Mouse (Mus musculus) lung, postnatal 36 days (tissue): ENCODE measurements around the gene Emilin1.

Experiments used
- DNase-seq: peaks from one replicate; pipeline ENCODE4 v3.0.0; 2022; ENCODE audit warnings: mixed read lengths

Gene Emilin1

DNA sequence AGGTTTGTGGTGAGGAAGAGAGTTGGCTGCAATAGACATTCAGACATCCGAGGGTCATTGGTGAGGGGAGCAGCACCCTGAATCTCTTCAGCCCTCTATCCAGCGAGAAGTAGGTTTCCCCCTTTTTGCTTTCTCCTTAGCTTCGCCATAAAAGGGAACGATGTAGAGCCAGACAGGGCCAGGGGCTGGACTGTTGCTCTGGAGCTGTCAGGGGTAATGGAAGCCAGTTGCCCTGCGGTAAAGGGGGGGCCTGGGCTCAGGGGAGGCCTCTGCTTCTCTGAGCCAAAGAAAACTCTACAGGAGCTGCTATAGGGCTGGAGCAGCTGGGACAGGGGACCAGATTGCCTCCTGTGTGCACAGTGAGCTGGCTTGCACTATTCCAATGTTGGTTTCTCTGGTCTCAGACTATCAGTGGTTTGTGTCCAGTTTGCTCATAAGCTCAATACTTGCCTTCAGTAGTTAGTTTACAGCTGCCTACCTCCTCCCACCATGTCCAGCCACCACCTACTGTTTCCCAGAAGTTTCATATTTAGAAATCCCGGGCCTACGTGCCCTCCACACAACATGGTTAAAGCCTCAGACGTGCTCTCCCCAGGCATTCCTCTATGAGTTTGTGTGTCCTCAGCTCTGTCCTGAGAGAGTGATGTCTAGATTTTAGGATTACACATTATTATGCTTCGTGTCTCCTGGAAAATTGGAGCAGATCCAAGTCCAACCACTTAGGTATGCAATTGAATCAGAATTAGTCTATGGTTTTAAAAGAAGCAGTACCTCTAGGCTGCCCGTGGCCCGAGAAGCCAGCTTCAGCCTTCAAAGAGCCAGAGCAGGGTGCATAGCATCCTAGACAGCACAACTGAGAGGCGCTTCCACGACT lies 4.5 kb upstream of the Emilin1 start:
- DNase-seq = no peak

DNA sequence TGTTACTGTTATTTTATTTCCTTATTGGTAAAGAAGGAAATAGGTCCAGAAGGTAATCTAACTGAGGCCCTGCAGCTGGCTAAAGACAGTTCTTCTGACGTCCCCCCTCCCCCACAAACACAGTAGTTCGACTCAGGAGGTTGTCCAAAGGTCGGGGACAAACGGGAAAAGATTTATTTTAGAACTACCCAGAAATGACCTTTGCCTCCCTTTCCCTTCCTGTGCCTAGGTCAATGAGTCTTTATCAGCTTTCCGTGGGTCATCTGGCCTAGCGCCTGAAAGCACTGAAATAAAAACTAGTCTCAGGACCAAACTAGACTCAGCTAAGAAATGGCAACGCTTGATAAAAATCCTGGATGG lies 3.9 kb upstream of the Emilin1 start:
- DNase-seq = peak; percentile 44

DNA sequence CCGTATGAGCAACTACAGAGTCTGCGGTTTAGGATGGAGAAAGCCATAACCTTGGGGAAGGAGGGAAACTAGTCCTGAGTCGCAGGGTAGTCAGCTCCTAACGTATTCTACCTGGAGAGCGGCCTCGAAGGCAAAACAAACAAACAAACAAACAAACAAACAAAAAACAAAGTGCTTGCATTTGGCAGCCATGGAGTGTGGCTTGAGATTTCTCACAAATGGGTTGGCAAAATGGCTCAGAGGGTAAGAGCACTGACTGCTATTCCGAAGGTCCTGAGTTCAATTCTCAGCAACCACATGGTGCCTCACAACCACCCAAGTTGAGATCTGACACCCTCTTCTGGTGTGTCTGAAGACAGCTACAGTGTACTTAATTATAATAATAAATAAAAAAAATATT lies 3.3 kb upstream of the Emilin1 start:
- no peak for DNase-seq

DNA sequence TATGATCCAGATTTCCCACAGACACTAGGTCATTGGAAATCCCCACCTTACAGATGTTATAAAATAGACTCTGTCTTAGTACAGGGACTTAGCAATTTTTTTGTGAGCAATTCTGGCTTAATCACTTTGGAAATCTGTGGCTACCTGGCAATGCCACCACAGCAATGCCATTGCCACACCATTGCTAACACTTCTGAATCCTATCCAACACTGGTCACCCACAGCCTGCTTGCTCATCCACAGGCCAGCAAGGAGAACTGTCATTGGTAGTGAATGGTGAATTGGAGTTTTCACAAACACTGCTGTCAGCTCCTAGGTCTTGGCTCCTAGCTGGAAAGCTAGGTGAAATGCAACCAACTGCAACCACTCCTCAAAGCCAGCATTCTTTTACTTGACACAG lies 2.7 kb upstream of the Emilin1 start:
- DNase-seq = no peak

DNA sequence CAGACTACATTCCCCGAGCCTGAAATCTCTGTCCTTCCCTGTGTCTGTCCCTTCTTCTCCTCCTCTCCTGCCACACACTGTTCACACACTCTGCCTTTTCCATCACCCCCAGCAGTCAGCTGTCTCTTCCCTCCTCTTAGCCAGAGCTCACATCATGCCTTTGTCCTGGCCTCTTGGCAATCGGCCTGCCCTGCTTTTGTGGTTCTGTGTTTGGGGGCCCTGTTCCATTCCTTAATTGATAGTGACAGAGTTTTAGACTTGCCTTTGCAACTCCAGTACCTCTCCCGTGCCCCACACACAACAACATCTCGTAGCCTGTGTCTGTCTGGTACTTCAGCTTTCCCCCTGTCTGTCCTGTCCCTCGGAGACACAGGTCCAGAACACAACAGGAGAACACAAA lies 1.0 kb upstream of the Emilin1 start:
- no peak for DNase-seq

DNA sequence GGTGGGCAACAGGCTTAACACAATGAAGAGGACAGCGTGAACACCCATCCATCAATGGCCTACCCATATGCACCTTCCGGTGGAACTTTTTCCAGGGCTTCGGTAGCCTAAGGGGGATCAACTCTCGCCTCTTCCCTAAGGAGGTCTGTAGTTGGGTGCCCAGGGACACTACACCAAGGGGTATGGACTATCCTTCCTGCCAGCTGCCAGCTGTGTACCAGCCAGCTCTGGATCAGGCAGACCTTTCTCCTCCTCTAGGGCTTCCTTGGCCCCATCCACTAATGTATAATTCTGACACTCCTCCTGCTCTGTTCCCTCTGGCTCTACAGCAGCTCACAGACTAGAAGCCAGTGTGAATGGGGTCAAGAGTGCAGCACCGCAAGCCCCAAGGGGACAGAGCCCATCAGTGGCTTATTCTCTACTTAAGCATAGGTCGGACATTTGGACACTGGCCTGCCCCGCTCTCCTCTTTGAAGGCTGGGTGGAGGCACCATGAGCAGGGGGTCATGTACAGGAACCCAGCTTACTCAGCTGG lies 966 bp downstream of the Emilin1 start:
- no peak for DNase-seq

DNA sequence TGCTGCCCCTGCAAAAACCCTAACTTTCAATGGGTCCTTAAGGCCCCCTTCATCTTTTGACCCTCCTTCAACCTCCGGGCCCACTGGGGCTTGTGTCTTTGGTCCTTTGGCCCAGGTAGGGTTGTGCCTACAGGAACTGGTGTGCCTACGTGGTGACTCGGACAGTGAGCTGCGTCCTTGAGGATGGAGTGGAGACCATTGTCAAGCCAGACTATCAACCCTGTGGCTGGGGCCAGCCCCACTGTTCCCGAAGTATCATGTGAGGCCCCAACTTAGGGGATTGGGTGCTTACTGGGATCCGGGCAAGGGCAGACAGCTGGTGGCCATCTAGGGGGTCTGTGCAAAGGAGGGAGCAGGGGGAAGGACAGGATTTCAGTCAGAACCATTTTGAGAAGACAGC lies 1.6 kb downstream of the Emilin1 start:
- DNase-seq = no peak

DNA sequence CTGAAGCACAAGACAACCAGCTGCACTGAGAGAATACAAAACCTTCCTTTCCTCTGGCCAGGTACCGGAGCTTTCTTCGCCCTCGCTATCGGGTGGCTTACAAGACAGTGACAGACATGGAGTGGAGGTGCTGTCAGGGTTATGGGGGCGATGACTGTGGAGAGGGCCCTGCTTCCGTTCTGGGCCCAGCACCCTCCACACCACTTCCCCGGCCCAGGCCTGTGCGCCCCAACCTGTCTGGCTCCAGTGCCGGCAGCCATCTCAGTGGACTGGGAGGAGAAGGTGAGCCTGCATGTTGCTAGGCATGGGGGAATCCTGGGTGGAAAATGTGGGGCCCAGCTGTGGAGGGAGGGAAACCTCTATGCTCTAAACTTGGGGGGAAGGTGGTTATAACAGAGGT lies 2.3 kb downstream of the Emilin1 start:
- no peak for DNase-seq

DNA sequence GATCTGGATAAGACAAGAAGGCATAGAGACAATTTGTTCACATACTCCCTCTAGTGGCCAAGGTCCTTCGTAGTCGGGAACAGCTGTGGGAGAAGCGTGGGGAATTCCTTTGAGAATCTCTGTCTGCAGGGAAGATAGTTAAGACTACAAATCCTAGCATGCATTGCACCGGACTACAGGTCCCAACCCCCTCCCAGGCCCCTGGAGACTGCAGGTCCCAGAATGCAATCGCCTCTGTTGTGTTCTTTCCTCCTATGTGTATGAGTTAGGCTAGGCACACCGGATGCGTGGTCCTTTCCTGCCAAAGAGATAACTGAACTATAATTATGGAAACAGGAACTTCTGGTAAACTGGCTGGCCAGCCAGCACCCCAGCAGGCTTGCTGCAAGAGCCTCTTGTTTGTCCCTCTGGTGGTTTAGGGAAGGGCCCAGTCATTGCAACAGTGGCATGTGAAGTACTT lies 2.8 kb downstream of the Emilin1 start:
- DNase-seq = peak; percentile 98

DNA sequence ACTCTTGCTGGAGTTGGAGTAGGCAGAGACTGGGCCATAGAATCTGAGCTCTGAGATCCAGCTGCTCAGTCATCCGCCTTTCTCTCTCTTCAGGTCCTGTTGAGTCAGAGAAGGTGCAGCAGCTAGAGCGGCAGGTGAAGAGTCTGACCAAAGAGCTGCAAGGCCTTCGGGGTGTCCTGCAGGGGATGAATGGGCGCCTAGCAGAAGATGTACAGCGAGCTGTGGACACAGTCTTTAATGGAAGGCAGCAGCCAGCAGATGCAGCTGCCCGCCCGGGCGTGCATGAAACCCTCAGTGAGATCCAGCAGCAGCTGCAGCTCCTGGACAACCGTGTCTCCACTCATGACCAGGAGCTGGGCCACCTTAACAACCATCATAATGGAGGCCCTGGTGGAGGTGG lies 3.6 kb downstream of the Emilin1 start:
- DNase-seq = no peak

DNA sequence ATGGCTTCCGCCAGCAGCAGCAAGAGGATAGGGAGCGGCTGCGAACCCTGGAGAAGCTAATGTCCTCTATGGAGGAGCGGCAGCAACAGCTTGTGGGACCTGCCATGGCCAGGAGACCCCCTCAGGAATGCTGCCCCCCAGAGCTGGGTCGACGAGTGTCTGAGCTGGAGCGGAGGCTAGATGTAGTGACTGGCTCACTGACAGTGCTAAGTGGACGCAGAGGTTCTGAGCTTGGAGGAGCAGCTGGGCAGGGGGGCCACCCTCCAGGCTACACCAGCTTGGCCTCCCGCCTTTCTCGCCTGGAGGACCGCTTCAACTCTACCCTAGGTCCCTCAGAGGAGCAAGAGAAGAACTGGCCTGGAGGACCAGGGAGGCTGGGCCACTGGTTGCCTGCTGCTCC lies 4.1 kb downstream of the Emilin1 start:
- no peak for DNase-seq

DNA sequence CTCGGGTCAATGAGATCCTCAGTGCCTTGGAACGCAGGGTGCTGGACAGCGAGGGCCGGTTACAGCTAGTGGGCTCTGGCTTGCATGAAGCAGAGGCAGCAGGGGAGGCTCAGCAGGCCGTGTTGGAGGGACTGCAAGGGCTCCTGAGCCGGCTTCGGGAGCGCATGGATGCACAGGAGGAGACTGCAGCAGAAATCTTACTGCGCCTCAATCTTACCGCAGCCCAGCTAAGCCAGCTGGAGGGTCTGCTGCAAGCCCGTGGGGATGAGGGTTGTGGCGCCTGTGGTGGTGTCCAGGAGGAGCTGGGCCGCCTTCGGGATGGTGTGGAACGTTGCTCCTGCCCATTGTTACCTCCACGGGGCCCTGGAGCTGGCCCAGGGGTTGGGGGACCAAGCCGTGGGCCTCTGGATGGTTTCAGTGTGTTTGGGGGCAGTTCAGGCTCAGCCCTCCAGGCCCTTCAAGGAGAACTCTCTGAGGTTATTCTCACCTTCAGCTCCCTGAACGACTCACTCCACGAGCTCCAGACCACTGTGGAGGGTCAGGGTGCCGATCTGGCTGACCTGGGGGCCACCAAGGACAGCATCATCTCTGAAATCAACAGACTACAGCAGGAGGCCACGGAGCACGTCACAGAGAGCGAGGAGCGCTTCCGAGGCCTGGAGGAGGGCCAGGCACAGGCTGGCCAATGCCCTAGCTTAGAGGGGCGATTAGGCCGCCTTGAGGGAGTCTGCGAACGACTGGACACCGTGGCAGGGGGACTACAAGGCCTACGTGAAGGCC lies 4.9 kb downstream of the Emilin1 start:
- no peak for DNase-seq

DNA sequence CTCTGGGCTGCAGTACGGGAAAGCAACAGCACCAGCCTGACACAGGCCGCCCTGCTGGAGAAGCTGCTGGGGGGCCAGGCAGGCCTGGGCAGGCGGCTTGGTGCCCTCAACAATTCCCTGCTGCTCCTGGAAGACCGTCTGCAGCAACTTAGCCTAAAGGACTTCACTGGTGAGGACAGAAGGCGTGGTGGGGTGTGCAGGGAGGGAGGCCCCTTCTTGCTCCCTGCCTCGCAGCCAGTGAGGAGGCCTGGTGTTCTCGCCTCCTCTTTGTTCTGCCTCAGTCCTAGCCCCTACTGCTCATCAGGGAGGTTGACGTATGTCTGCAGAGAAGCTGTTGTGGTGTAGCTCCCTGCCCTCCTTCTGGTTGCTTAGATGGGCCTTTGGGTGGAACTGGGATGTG lies 5.5 kb downstream of the Emilin1 start:
- no peak for DNase-seq

DNA sequence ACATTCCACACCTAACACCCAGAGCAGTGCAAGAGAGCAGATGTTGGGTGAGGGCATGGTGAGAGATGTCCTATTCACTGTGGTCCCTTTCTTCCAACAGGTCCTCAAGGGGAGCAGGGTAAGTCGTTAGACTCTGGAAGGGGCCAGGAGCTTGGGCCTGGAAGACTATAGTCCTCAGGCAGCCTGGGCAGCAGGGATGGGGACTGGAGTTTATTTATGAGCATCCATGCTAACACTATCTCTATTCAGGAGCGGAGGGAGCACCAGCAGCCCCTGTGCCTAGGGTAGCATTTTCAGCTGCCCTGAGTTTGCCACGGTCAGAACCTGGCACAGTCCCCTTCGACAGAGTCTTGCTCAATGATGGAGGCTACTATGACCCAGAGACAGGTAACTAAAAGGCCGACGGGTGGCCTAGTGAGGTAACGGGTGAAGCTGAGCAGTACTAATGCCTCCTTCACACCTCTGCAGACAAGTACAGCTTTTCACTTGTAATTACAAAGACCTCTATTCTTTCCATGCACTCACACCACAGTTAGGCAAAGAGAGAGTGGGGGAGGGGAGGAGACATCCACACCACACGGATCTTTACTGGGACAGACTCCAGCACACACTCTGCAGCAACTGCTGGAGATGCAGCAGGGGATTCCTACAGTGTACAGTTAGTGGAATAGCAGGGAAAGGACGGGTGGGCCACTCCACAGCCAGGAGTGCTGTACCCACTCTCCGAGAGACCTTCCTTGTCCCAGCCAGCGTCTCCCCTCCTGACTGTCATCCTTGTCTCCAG lies 6.8 kb downstream of the Emilin1 start:
- no peak for DNase-seq

DNA sequence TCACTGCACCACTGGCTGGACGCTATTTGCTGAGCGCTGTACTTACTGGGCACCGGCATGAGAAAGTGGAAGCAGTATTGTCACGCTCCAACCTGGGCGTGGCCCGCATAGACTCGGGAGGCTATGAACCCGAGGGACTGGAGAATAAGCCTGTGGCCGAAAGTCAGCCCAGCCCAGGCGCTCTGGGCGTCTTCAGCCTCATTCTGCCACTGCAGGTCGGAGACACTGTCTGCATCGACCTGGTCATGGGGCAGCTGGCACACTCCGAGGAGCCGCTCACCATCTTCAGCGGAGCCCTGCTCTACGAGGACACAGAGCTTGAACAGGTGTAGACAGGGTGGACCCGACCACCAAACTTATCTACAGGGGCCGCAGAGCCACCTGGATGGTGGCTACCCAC lies 7.4 kb downstream of the Emilin1 start:
- DNase-seq = peak; percentile 66

DNA sequence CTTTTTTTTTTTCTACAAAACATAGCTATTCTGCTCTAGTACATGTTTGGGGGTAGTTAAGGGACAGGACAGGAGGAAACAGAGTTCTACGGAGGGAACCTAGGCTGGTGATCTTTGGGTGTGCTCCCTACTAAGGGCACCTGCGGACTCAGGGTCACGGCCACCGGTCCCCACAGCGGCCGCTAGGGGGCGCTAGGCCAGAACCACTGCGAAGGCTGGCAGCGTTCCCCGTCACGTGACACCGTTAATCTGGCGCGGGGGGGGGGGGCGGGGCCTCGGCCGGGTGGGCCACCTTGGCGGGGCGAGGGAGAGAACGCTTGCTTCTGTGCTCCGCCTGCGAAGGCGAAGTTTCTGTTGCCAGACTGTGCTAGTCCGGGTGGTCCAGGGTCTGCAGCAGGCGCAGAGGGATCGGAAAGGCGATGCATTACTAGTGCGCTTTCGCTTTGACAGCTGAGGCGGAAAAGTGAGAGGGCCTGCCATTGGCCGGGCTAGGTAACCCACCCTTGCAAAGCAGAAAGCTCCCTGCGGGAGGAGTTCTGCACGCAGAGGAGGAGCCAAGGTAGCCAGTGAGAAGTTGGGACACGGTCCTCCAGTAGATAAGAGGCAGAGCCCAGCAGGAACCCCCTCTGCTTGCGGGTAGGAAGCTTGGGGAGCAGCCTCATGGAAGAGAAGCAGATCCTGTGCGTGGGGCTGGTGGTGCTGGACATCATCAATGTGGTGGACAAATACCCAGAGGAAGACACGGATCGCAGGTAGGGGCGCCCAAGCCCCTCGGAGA lies 8.2 kb downstream of the Emilin1 start, which contains the start of gene Khk:
Khk (plus strand) TSS at position 176 of the 778 bp plus-strand sequence.
- peak; percentile 96 for DNase-seq

DNA sequence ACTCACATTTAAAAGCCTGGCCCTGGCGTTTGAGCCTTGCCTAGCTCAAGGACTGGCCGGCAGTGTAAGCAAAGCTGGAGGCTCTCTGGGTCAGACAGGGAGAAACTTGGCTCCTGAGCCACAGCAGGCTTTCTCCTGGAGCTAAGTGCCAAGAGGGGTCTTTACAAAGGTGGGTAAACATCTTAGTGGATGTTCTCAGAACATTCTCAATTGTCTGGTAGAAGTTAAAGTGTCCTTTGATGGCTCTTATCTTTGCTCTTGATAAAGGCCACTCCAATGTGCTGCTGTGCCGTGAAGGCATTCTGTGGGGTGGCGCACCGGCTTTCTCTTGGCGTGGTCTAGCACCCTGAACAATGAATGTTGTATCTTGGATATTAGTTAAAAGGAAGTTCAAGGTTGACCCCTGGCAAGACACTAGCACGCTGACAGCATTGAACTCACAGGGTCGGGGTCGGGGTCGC lies 9.4 kb downstream of the Emilin1 start:
- DNase-seq = peak; percentile 53

DNA sequence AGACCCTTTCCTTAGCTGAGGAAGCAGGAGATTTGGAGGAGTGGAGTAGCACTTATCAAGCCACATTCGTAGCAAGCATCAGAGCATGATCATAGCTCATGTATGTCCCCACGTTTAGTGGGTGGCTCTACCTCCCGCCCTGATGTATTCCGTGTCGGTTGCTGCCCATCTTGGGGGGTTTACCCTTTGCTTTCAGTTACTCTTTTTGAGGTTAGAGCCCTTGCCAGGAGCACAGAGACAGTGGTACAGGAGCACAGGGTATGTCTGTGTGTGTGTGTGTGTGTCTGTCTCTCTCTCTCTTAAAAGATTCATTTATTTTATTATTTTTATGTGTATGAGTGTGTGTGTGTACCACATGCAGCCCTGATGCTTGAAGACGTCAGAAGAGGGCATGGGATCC lies 9.9 kb downstream of the Emilin1 start:
- DNase-seq = no peak

DNA sequence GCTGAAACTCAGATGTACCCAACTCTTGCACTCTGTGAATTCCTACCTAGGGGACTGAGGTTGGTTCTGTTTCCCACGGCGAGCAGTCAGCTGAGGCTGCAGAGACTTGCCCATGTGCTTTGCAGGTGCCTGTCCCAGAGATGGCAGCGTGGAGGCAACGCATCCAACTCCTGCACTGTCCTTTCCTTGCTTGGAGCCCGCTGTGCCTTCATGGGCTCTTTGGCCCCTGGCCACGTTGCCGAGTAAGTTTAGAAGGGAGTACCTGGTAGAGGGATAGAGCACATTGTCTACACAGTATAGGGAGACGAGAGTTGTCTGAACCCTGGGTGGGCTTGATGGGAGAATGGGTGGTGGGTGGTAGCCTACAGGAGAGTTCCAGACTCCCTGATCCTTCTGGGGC lies 11.4 kb downstream of the Emilin1 start:
- DNase-seq = no peak

DNA sequence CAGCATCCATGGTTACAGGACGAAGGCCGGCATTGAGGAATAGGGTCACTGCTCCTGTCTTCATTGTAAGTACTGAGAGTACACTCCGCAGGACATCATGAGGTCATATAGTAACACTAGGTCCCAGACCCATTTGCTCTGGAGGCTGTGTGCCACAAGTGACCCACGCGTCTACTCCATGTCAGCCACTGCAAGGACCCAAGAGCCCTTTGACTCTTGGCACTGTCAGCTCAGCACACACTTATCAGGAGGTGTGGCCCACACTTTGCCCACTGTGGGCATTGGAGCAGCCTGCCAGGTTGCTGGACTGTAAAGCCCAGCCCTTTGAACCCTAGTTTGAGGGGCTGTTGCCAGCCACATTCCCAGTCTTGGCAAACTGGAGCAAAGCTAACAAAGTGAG lies 12.0 kb downstream of the Emilin1 start:
- peak; percentile 54 for DNase-seq

DNA sequence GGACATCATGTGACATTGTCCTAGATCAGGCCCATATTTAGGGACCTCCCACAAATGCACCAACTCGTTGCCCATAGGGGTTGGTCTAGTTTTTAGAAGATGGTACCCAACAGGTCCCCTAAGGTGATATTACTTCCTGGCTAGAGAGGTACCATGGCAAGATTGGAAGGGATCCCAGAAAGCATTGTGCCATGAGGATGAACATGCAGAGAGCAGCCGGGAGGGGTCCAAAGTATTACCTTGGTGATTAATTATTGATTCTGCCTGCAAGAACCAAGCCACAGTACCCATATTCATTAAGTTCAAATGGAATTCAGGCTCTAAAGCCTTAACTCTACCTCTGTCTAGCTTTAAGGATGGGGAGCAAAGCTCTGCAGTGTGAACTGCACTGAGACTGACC lies 12.9 kb downstream of the Emilin1 start:
- no peak for DNase-seq

DNA sequence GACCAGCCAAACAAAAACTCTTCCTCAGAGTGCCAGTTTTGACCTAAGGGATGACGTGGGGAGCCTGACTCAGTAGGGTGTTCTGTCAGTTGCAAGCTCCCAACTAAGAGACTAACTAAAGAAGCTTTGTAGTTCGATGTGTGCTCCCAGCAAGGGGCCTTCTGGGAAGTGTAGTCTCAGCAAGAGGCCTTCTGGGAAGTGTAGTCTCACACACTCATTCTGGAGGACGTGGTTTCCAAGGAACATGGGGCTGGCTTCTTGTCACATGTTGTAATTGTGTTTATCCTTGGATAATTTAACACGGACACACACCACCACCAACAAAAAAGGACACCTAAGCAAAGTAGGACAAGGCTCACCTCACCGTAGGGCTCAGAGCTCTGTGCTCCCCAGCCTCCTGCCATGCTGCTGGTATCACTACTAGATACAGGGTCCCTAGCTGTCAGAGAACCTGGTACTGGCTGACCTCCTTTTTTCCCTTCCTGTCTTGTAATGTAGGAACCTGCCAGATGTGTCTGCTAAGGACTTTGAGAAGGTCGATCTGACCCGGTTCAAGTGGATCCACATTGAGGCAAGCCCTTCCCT lies 14.8 kb downstream of the Emilin1 start:
- peak; percentile 65 for DNase-seq
